Mouse (Mus musculus): ENCODE measurements at regions not wholly inside any gene's neighbourhood (a gene's known extent, or its start where the extent isn't known, plus 50 kb on each side); places are given as distances from the start of the nearest gene placed in this dataset.

GRCm38 (mm10) chr1:59403831-59404547, 78.2 kb upstream of the Fzd7 start:
- no peaks in the 10 kb centered on the region for H3K36me3 ChIP-seq (ENCODE audit: control insufficient read depth, insufficient read depth, low read length)
- TF ChIP-seq EP300 (IDR thresholded peaks at IDR 0.05; ENCODE audit: insufficient read depth, low read depth, low read length) (no peak), CTCF (IDR thresholded peaks at IDR 0.05) (no peak), POLR2A (IDR thresholded peaks at IDR 0.05; ENCODE audit: insufficient read depth, low read depth, low read length) (no peak)
- DNase-seq: no peak
- no peaks in the 10 kb centered on the region for H3K4me1 ChIP-seq (ENCODE audit: control insufficient read depth, insufficient read depth, low read length)
- WGBS: 79% methylated on average over 9 of the region's 9 CpGs
- no peaks in the 10 kb centered on the region for H3K79me2 ChIP-seq (replicated peaks; ENCODE audit: control insufficient read depth, insufficient read depth, low read length)
- H3K27me3 ChIP-seq (ENCODE audit: control insufficient read depth, insufficient read depth, low read length): no peaks in the 10 kb centered on the region
- H3K9ac ChIP-seq (ENCODE audit: low read depth, low read length): no peak overlapping the region
- intact Hi-C loops (cut with DNase I): no loop called here
- no peak overlapping the region for H3K27ac ChIP-seq
- no peak overlapping the region for H3K4me3 ChIP-seq

- no peak overlapping the region for H3K9ac ChIP-seq (ENCODE audit: low read depth, low read length)
- no peaks in the 10 kb centered on the region for H3K27me3 ChIP-seq (ENCODE audit: control insufficient read depth, insufficient read depth, low read length)
- WGBS: 72% methylated on average over 8 of the region's 8 CpGs
- H3K79me2 ChIP-seq (replicated peaks; ENCODE audit: control insufficient read depth, insufficient read depth, low read length): no peaks in the 10 kb centered on the region
- no peak overlapping the region for H3K27ac ChIP-seq
- H3K4me3 ChIP-seq: no peak overlapping the region
- intact Hi-C loops (cut with DNase I): no loop called here
- no peak for DNase-seq
- no peaks in the 10 kb centered on the region; the same call in 1 of the 2 replicates for H3K4me1 ChIP-seq (ENCODE audit: control insufficient read depth, insufficient read depth, low read length)
- H3K36me3 ChIP-seq (ENCODE audit: control insufficient read depth, insufficient read depth, low read length): no peaks in the 10 kb centered on the region
- TF ChIP-seq POLR2A (IDR thresholded peaks at IDR 0.05; ENCODE audit: insufficient read depth, low read depth, low read length) (no peak), EP300 (IDR thresholded peaks at IDR 0.05; ENCODE audit: insufficient read depth, low read depth, low read length) (no peak), CTCF (IDR thresholded peaks at IDR 0.05) (no peak)
These were observed 76.9 kb upstream of the Fzd7 start for GRCm38 (mm10) chr1:59405370-59405769.

- TF ChIP-seq POLR2A (IDR thresholded peaks at IDR 0.05; ENCODE audit: insufficient read depth, low read depth, low read length): no peak
- no peak for TF ChIP-seq EP300 (IDR thresholded peaks at IDR 0.05; ENCODE audit: insufficient read depth, low read depth, low read length)
- no peak for TF ChIP-seq CTCF (IDR thresholded peaks at IDR 0.05)
- Histone ChIP-seq H3K9ac (ENCODE audit: low read depth, low read length) (no peak overlapping the region), H3K36me3 (ENCODE audit: control insufficient read depth, insufficient read depth, low read length) (no peaks in the 10 kb centered on the region), H3K4me1 (ENCODE audit: control insufficient read depth, insufficient read depth, low read length) (no peaks in the 10 kb centered on the region; the same call in 1 of the 2 replicates), H3K79me2 (replicated peaks; ENCODE audit: control insufficient read depth, insufficient read depth, low read length) (no peaks in the 10 kb centered on the region), H3K27ac (no peak overlapping the region), H3K27me3 (ENCODE audit: control insufficient read depth, insufficient read depth, low read length) (no peaks in the 10 kb centered on the region), H3K4me3 (no peak overlapping the region)
- 62% methylated on average over 6 of the region's 6 CpGs for WGBS
- DNase-seq: no peak
- intact Hi-C loops (cut with DNase I): no loop called here
These were observed 75.4 kb upstream of the Fzd7 start for GRCm38 (mm10) chr1:59406741-59407306.

- no peaks in the 10 kb centered on the region; the same call in 1 of the 2 replicates for H3K4me1 ChIP-seq (ENCODE audit: control insufficient read depth, insufficient read depth, low read length)
- WGBS: 21% methylated on average over 8 of the region's 8 CpGs
- no peaks in the 10 kb centered on the region for H3K79me2 ChIP-seq (replicated peaks; ENCODE audit: control insufficient read depth, insufficient read depth, low read length)
- H3K27me3 ChIP-seq (ENCODE audit: control insufficient read depth, insufficient read depth, low read length): no peaks in the 10 kb centered on the region
- H3K36me3 ChIP-seq (ENCODE audit: control insufficient read depth, insufficient read depth, low read length): no peaks in the 10 kb centered on the region
- intact Hi-C loops (cut with DNase I): no loop called here
- TF ChIP-seq CTCF (IDR thresholded peaks at IDR 0.05) (no peak), EP300 (IDR thresholded peaks at IDR 0.05; ENCODE audit: insufficient read depth, low read depth, low read length) (no peak), POLR2A (IDR thresholded peaks at IDR 0.05; ENCODE audit: insufficient read depth, low read depth, low read length) (no peak)
- H3K9ac ChIP-seq (ENCODE audit: low read depth, low read length): no peak overlapping the region
- DNase-seq: no peak
- H3K4me3 ChIP-seq: no peak overlapping the region
- no peak overlapping the region for H3K27ac ChIP-seq
These were observed 72.6 kb upstream of the Fzd7 start for GRCm38 (mm10) chr1:59409585-59410160.

GRCm38 (mm10) chr1:59413264-59413663, 69.0 kb upstream of the Fzd7 start:
- H3K27me3 ChIP-seq (ENCODE audit: control insufficient read depth, insufficient read depth, low read length): no peaks in the 10 kb centered on the region
- intact Hi-C loops (cut with DNase I): no loop called here
- no peaks in the 10 kb centered on the region for H3K79me2 ChIP-seq (replicated peaks; ENCODE audit: control insufficient read depth, insufficient read depth, low read length)
- 79% methylated on average over 8 of the region's 8 CpGs for whole genome bisulfite sequencing
- H3K27ac ChIP-seq: no peak overlapping the region
- H3K36me3 ChIP-seq (ENCODE audit: control insufficient read depth, insufficient read depth, low read length): no peaks in the 10 kb centered on the region
- DNase-seq: no peak
- H3K4me1 ChIP-seq (ENCODE audit: control insufficient read depth, insufficient read depth, low read length): no peaks in the 10 kb centered on the region; the same call in 1 of the 2 replicates
- no peak overlapping the region for H3K4me3 ChIP-seq
- TF ChIP-seq POLR2A (IDR thresholded peaks at IDR 0.05; ENCODE audit: insufficient read depth, low read depth, low read length): no peak
- TF ChIP-seq EP300 (IDR thresholded peaks at IDR 0.05; ENCODE audit: insufficient read depth, low read depth, low read length): no peak
- TF ChIP-seq CTCF (IDR thresholded peaks at IDR 0.05): no peak
- H3K9ac ChIP-seq (ENCODE audit: low read depth, low read length): no peak overlapping the region

Measured in heart, adult 2 months (tissue).